Mouse (Mus musculus) ovary, adult 18-20 months (tissue): ENCODE data around the gene Olfr370.
"Not testable (repeated sequence)": the region's sequence is repeated elsewhere in the genome, so short reads cannot be mapped to it uniquely, and the experiment has no call there.

Experiments used
- DNase-seq: peaks from one replicate; pipeline ENCODE4 v3.0.0; 2022; ENCODE audit warnings: low spot score, mixed read lengths

The Olfr370 gene

DNA sequence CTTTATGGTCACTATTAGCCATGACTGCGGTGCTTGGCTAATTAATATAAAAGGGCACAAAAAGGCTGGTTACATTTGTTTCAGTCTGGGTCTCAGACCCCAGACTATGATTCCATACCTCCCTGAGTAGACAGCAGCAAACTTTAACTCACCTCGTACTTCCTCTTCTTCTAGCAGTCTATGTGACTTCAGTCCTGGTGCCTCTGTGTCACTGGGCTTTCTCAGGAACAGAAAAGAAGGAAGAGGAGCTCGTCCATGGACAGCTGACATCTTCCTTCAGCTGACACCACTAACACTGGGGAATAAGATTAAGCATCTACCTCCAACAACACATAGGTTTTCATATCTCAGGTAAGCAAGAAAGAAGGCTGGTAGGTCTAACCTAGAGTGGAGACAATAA, at the start of gene Olfr370:
TSS of gene Olfr370 (plus strand) at position 45 of the 400 bp plus-strand sequence.
- no peak for DNase-seq

DNA sequence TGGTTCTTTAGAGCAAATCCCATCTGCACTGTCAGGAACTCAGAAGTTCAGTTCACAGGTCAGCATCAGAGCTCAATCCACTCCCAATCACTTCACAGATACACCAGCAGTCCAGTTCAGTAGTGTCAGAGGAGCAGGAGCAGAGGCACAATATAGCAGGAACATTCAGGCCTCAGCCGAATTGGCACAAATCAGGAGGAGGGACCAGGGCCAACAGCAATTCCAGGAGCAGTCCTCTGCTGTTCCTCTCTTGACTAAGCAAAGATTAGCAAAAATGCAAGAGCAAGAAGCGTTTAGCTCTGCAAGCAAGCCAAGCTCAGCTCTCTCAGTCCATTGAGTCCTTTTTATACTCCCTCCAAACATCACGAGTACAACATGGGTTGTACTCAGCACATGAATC, 23.9 kb upstream of the Olfr370 start:
- no peak for DNase-seq

DNA sequence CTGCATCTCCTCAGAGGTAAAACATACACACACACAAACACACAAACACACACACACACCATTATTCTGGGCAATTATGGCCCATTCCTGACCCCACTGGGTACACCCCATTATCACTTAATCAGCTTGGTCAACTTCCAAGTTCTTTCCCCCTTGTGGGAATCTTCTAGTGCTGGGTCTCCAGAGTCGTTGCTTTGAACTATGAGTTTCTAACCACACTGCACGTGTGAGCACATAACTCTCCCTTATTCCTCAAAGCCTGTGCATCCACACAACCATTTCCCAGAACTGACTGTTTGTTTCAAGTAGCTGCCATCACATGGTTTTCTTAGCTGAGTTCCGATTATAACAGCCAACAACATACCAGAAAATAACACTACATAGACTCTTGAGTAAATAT, 15.1 kb upstream of the Olfr370 start:
- no peak for DNase-seq

DNA sequence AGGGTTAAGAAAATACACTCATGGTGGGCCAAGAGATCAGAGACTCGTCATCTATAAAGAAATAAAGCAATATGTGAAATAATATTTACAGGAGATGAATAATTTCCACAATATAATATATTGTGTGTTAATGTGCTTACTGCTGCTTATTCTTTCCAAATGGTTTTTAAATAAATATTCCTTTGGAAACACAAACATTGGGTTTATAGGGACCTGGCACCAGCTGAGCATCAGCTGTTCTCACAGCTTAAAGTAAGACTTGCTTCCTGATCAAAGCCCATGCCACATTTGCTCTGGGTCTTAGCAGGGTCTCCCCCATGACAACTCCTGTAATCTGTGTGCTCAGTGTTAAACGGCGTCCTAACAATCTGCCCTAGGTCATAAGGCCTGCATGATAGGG, 14.7 kb upstream of the Olfr370 start:
- not testable (repeated sequence) for DNase-seq

DNA sequence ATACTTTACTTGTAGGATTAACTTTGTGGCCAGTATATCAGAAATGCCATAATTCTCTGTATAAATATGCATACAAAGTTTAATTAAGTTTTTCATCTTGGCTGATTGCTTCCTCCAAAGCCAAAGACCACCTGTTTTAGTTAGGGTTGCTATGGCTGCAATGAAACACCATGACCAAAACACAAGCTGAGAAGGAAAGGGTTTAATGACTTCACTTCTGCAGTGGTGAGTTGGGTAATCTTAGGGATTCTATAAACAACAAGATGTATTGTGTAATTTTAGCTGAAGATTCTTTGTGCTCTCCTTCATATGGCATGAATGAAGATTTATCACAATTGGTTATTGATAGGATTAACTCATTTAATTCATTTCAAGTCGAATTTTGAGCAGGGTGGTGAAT, 14.3 kb upstream of the Olfr370 start:
- no peak for DNase-seq

DNA sequence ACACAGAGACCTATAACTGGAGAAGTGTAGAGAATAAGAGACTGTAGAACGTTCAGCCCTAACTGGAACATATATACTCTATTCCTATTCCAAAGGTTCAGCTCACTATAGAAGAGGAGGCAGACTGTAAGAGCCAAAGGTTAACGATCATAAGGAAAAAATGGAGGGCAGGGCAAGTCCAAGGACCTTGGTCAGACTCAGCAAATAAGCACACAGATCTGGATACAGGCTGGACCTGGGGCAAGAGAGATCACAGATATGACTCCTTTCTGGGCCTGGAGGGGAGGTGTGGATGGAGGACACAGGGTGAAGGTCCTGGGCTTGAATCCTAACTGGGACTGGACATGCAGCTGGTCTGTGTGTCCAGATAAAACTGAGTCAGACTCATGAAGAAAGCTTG, 778 bp upstream of the Olfr370 start:
- DNase-seq = no peak

DNA sequence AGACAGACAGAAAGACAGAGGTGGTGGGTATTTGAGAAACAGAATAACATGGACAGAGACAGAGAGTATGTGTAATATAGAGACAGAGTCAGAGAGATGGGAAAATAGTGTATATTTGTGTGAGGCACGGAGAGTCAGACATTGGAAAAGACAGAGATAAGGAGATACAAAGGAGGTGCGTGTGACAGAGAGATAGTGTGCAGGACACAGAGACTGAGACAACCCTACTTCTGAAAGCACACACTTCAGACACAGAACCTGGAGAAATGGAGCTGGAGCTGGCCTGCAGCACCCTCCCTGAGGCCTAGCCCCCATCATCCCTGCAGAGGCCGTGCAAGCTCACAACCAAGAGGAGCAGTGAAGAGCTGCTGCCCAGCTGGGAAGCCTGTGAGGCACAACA, 27.1 kb downstream of the Olfr370 start:
- no peak for DNase-seq

DNA sequence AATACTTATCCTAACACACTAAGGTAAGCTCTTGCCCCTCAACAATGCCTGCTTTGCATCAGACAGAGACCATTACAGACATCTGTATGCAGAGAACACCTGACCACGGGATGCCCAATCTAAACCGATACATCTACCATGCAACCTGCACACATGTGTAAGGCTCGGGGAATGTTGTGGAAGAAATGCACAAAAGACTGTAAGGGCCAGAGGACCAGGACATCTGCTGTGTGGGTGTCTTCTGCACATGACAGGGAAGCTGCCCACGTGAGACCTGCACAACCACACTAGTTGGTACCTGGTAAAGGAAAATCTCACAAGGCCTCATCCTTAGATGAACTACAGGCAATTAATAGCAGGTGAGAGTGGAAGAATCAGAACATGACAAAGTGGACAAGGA, 27.7 kb downstream of the Olfr370 start:
- no peak for DNase-seq

DNA sequence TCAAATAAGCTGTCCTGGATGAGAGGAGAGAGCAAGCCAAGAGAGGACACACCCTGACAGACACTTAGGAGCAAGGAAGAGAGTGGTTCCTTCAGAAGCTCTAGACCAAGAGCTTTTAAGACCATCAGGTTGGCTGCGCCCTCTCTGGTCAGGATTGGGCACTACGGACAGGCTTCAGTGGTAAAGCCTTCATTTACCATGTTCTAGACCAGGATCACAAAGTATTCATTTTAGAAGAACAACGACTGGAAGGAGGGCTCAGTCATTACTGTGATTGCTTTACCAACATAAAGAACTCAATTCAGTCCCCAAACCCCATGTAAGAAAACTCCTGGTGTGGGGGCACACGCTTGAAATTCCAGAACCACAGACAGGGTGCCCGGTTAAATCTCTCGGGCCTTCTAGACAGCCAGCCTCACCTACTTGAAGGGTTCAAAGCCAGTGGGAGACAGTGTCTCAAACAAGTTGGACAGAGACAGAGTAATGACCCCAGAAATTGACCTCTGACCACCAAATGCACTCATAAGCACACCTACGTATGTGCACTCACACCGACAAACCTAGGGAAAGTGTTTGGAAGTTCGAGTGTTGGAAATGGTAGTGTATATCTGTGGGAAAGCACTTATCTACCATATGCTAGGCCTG, 30.3 kb downstream of the Olfr370 start:
- no peak for DNase-seq

DNA sequence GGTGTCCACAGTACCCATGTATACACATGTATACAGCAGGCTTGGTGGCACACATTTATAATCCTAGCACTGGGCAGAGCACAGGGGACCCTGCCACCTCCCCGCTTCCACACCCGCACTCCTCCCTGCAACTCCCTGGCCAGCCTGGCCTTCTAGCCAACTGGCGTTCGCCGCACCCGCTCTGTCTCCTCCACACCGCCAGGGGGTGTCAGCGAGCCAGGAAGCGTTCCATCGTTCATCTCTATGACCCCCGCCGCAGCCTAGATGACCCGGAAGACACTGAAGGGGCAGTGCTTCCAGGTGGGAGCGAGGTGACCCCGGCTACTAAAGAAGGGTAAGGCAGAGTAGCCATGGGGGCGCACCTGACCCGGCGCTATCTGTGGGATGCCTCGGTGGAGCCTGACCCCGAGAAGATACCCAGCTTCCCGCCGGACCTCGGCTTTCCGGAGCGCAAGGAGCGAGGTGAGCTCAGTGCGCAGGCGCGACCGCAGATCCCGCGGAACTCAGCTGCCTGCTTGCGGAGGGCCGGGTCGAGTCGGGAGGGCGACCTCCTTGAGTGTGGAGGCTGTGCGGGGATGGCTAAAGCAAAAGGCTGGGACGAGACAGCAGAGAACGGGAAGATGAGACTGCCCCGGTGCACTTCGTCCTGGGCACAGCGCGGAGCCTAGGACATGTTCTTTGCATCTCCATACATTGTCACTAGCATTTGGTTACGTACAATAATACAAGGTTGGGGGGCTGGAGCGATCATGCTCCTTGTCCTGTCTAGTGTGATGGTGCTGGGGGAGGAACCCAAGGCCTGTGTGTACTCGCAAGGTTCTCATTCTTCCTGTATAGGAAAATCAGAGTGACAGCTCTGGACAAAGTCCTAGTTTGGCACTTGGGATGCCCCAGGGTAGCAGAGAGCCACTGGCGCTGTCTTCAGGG, 31.2 kb downstream of the Olfr370 start, which contains the start of gene Ndufb7:
TSS of gene Ndufb7 (plus strand) at position 203 of the 927 bp plus-strand sequence.
- DNase-seq = peak; percentile 86

DNA sequence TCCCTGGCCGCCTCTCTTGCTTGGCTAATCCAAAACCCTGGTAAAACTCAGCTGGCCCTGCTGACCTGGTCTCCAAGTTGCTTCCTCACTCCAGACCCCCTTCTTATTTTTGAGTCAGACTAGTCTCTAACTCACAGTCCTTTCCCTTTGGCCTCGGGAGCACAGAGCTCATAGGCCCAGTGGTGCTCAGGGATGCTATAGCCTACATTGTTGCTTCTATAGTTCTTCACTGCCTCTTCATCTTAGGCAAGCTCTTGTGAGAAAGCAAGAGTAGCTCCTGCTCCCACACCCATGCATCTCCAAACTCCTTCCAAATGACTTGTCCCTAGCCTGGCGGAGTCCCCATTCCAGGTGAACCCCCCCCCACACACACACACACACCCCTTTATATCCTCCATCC, 32.1 kb downstream of the Olfr370 start:
- no peak for DNase-seq

DNA sequence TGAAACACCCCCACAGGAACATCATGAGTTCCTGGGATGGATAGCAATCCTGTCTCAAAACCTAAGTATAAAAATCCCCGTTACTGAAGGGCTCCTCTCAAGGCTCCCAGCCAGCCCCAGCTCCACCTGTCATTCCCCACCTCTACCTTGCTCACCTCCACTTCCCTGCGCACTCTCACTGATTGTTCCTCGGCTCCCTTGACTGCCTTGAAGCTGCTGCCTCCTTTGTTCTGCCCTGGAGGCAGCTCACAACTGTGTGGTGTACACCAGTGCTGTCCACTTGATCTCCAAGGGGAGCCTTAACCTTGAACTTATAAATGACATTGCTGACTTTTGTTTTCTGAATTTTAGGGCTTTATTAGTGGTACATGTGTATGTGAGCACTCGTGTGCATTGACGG, 32.5 kb downstream of the Olfr370 start:
- no peak for DNase-seq

DNA sequence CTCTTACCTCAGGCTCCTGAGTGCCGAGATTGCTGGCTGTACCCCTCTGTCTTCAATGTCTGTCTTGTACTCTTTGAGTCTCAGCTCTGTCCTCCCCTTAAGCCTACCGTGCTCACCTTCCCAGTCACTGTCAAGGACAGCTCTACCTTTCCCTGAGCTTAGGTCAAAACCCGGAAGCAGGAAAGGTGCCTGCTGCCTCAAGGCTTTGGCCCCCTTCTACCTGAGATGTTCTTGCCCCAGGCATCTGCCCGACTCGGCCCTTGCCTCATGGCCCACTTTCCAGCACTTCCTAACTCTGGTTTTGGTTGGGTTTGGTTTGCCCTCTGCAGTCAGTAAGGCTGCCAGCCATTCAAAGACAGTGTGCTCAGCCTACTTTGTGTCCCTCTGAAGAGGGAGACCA, 33.2 kb downstream of the Olfr370 start:
- no peak for DNase-seq

DNA sequence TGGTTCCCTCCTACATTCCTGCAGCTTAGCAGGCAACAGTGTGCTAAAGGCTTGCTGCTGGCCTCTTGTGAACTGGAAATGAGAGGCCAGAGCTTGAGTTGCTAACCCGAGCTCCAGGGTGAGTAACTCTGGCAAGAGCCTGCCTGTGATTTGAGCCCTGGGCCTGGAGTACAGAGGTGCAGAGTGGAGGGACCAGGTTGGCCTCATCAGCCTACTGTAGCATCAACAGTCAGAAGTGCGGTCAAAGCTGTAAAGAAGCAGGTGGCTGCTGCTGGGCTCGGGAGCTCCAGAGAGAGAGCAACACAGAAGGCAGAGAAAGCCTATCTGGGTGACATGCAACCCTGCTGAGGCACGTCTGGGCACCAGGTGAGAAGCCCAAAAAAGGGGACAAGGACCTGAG, 33.6 kb downstream of the Olfr370 start:
- no peak for DNase-seq

DNA sequence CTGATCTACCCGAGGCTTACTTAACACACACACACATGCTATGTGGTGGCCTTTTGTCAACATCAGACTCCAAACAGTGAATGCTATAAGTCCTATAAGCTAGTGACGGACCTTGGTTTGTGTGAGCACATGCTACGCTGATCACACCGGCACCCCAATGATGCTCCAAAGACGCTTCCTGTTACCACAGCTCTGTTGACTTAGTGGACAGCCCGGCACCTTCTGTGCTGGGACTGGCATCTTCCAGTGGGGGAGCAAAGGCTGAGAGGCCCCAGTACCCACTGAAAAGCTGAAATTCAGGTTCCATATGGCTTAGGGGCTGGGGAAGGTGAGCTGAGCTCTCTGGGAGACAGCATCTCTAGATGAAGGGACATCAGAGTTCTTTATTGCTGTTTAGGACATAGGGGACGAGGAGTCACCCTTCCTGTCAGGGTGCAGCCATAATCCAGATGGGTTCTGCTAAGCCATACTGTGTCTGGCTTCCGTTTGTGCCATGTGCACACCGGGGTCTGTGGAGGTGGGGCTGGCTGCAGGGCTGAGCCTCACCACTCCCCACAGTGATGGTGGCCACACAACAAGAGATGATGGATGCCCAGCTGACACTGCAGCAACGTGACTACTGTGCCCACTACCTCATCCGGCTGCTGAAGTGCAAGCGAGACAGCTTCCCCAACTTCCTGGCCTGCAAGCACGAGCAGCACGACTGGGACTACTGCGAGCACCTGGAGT, 34.9 kb downstream of the Olfr370 start:
- no peak for DNase-seq

DNA sequence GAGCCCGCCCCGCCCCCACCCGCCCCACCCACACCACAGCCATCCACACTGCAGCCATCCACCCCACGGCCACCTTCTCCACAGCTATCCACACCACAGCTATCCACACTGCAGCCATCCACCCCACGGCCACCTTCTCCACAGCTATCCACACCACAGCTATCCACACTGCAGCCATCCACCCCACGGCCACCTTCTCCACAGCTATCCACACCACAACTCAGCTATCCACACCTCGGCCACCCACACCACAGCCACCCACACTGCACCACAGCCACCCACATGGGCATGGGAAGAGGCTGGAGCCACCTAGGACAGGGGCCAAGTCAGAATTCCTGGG, 35.4 kb downstream of the Olfr370 start:
- DNase-seq = not testable (repeated sequence)

DNA sequence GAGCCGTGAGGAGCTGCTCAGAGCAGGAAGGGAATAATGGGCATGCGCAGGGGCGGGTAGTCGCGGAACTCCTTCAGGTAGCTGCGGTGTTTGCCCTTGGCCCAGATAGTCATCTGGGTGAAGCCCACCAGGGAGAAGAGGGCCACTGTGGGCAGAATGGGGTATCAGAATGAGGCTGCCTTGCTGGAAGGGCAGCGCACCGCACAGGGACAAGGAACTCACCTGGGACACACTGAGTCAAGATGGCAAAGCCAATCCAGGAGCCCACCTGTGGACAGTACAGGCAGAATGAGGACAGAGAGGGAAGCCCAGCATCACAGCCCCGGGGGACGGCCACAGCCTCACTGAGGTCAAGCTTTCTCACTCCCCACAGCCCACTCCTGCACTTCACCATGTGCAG, 36.2 kb downstream of the Olfr370 start:
- DNase-seq = no peak

DNA sequence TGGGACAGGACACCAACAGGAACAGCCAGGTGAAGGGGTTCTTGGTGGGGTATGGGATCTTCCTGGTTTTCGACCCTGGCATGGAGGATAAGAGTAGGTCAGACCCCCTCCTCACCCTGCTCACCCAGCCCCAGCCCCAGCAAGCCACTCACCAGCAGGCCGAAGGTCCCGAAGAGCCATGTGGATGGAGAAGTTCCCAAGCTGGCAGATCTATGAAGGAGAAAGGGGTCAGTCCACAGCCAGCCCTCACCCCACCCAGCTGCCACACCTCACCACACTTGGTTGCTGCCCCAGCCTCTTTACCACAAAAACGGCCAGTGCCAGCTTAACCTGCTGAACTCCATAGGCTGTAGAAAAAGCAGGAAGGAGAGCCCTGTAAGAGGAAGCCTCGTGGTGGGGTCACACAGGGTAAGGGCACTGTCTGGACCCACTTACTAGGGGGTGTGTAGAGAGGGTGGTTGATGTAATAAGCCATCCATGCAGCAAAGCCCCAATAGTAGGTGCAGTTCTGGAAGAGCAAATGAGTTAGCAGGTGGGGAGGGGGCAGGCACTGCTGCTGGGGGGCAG, 36.7 kb downstream of the Olfr370 start:
- no peak for DNase-seq

DNA sequence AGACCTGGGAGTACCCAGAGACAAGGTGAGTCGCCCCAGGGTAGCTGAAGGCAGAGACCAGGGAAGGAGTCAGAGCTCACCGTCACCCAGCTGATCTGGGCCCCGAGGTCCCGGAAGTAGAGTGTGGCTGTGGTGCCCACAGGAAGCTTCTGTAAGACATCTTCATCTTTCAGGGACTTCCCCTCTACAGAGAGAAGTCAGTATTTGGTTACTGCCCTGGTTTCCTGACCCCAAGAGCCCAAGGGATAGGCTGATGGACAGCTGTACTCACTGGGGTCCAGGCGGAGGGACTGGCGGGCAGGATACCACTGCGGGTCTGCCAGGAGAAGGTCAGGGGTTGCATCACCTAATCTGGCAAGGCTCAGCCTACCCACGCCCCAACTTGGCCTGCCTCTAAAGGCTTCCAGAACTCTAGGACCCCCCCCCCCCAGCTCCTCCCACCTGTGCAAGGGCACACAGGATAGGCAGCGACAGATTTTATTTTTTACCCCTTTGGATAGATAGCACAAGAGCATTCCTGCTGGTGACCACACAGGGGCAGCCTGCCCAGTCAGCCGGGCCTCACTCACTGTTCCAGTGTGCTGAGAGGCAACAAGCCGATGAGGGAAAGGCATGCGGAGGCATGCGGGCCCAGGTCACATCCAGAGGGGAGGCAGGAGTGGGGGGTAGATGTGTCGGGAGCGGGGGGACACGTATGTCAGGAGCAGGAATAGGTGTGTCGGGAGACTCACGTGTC, 37.7 kb downstream of the Olfr370 start:
- no peak for DNase-seq

DNA sequence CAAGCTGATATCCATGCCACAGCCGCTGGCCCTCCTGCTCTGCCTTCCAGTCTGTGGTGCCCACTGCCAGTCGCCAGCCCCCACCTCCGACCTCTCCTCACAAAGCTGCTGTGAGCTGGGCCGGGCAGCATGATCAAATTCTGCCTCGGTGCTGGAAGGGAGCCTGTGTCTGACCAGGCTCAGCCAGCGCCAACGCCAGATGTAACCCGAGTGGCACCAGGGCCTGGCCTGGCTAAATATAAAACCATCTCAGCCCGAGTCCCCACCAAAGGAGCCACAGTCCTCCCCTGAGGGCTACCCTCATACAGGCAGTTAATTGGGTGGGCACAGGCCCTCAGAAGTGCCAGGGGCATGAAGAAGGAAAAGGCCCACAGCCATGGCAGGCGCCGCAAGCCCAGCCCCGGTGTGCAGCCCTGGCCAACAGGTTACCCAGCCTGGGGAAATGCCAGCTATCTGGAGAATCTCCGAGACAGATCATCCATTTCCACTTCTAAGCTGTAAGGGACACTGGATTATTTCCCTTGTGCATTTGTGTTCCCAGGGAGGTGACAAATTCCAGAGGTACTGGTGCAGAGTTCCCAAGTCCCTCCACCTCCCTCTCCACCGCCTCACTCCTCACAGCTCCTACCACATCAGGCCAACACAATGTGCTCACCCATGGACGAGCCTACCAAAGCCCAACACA, 39.2 kb downstream of the Olfr370 start:
- no peak for DNase-seq
